Mouse (Mus musculus): ENCODE measurements around the gene Zfp961. TPM values are rescaled to one million over a fixed set of nuclear protein-coding genes. Genes with fewer than 3 reads are reported as not detected.
A peak's percentile ranks its signal among the peaks of the same experiment; 100 is the strongest.
"Not testable (repeated sequence)": the region's sequence is repeated elsewhere in the genome, so short reads cannot be mapped to it uniquely, and the experiment has no call there.

Gene Zfp961
- total RNA-seq, 4 experiments from 2014 or later, result 17.4 to 22.9 (median 17.9) TPM

GRCm38 (mm10) chr8:72017339-72017738 lies 66.5 kb downstream of the Zfp961 start:
- not testable (repeated sequence) for DNase-seq (ENCODE audit: low spot score in 2 of 2)

- peak; percentile 10 to 18 for DNase-seq (ENCODE audit: low spot score in 2 of 2)
These were observed 67.3 kb downstream of the Zfp961 start for GRCm38 (mm10) chr8:72018141-72018540.

GRCm38 (mm10) chr8:72019022-72019421 lies 68.2 kb downstream of the Zfp961 start:
- not testable (repeated sequence) for DNase-seq (ENCODE audit: low spot score in 2 of 2)

GRCm38 (mm10) chr8:72019816-72020215 lies 69.0 kb downstream of the Zfp961 start:
- no peak for DNase-seq (ENCODE audit: low spot score in 2 of 2)

- DNase-seq (ENCODE audit: low spot score in 2 of 2), result peak in 1 of 2 experiments; percentile 53
These were observed 74.0 kb downstream of the Zfp961 start for GRCm38 (mm10) chr8:72024886-72025285.

GRCm38 (mm10) chr8:72032926-72033325 lies 82.1 kb downstream of the Zfp961 start:
- DNase-seq (ENCODE audit: low spot score in 2 of 2), result peak; percentile 14 to 62

- DNase-seq (ENCODE audit: low spot score in 2 of 2), result not testable (repeated sequence)
These were observed 90.1 kb downstream of the Zfp961 start, which contains the start of gene Olfr372 for GRCm38 (mm10) chr8:72040918-72041317. Gene Olfr372, plus strand, starts transcription at chr8:72041218.

GRCm38 (mm10) chr8:72042493-72042892 lies 91.7 kb downstream of the Zfp961 start:
- no peak for DNase-seq (ENCODE audit: low spot score in 2 of 2)

Other genes starting within 250 kb of the Zfp961 start
- under 1 TPM; 0.47 to 0.93 (median 0.56) TPM for gene B3gnt3, start 249.2 kb upstream of the Zfp961 start, total RNA-seq (2022)
- 100 to 1,000 TPM in 3 of 4 experiments, 10 to 100 TPM in 1; 92.1 to 120 (median 112) TPM for gene Fcho1, start 225.3 kb upstream of the Zfp961 start, total RNA-seq (2022)
- gene Zfp709, start 69.0 kb upstream of the Zfp961 start, total RNA-seq (2022), result 10 to 100 TPM in 2 of 4 experiments, 1 to 10 TPM in 2; 8.2 to 12.4 (median 9.8) TPM
- 10 to 100 TPM; 13.7 to 19.8 (median 17.1) TPM for gene Zfp882, start 42.4 kb upstream of the Zfp961 start, total RNA-seq (2022)
- 10 to 100 TPM; 26.8 to 31.9 (median 27.0) TPM for gene Zfp617, start 42.4 kb upstream of the Zfp961 start, total RNA-seq (2022)
- gene Cyp4f18, start 58.6 kb downstream of the Zfp961 start, total RNA-seq (2022), result not detected
- gene Olfr372, start 90.2 kb downstream of the Zfp961 start, total RNA-seq (2022), result not detected
- gene Olfr373, start 132.1 kb downstream of the Zfp961 start, total RNA-seq (2022), result not detected
- gene Olfr374, start 156.0 kb downstream of the Zfp961 start, total RNA-seq (2022), result under 1 TPM in 1 of 4 experiments, not detected in 3; 0.05 TPM
- gene Tpm4, start 183.9 kb downstream of the Zfp961 start, total RNA-seq (2022), result 10 to 100 TPM; 28.9 to 32.3 (median 30.2) TPM
- 10 to 100 TPM; 32.2 to 40.7 (median 37.0) TPM for gene Rab8a, start 210.2 kb downstream of the Zfp961 start, total RNA-seq (2022)
- gene Hsh2d, start 238.6 kb downstream of the Zfp961 start, total RNA-seq (2022), result under 1 TPM in 1 of 4 experiments, not detected in 3; 0.31 TPM

Data from layer of hippocampus, adult 8-10 months (tissue).